Mouse (Mus musculus): ENCODE results near the gene Prrt4.

The Prrt4 gene

DNA sequence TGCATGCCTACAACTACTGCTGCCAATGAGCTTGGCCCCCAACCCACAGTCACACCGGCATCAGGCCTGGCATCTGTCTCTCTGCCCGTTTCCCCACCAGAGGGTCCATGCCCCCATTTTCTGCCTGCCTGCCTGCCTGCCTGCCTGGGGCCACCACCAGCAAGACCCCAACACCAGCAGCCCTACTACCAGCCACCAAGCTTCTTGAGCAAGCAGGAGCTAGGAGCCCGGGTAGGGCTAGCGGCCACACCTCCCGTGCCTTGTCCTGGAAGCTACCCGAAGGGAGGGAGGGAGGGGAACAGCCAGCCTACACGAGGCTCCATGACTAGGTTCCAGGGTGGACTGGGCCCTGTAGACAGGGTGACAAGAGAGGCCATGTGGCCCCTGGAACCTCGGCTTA is 22.6 kb upstream of the Prrt4 start:
- peaks cover 47% of the 10 kb centered on the region for H3K36me3 ChIP-seq (ENCODE audit: insufficient read depth, low read length)
- no peaks in the 10 kb centered on the region for H3K9me3 ChIP-seq (ENCODE audit: low read length)
- H3K27me3 ChIP-seq (ENCODE audit: insufficient read depth, low read length): peaks cover 31% of the 10 kb centered on the region
- no peak for TF ChIP-seq POU5F1 (IDR thresholded peaks at IDR 0.05; ENCODE audit: borderline replicate concordance, low read length)
- TF ChIP-seq NANOG (IDR thresholded peaks at IDR 0.05; ENCODE audit: borderline replicate concordance, low read length): no peak
- TF ChIP-seq CTCF (conservative IDR thresholded peaks at IDR 0.05; ENCODE audit: low read length): no peak
- no peak overlapping the region for H3K4me3 ChIP-seq (replicated peaks; ENCODE audit: low read length)
- H3K4me1 ChIP-seq (replicated peaks; ENCODE audit: low read depth, low read length): peaks cover 56% of the 10 kb centered on the region

DNA sequence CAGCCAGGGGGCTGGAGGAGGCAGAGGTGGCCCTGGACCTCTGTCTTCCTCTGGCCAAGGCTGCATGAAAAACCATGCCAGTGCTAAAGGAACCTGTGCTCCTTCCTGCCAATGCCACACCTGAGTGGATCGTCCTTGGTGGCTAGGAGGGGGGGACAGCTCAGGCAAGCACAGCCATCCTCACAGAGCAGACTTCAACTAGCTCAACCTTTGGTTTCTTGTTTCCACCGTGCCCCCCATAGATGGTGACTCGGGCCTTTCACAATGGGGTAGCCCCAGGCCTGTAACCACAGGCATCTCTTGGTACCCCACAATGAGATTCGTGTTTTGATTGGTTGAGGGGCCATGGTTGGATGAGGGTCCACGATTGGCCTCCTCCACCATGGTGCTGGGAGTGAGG is 22.0 kb upstream of the Prrt4 start:
- peaks cover 42% of the 10 kb centered on the region for H3K36me3 ChIP-seq (ENCODE audit: insufficient read depth, low read length)
- no peaks in the 10 kb centered on the region for H3K9me3 ChIP-seq (ENCODE audit: low read length)
- peaks cover 34% of the 10 kb centered on the region for H3K27me3 ChIP-seq (ENCODE audit: insufficient read depth, low read length)
- TF ChIP-seq NANOG (IDR thresholded peaks at IDR 0.05; ENCODE audit: borderline replicate concordance, low read length) (no peak), CTCF (conservative IDR thresholded peaks at IDR 0.05; ENCODE audit: low read length) (no peak), POU5F1 (IDR thresholded peaks at IDR 0.05; ENCODE audit: borderline replicate concordance, low read length) (no peak)
- no peak overlapping the region for H3K4me3 ChIP-seq (replicated peaks; ENCODE audit: low read length)
- H3K4me1 ChIP-seq (replicated peaks; ENCODE audit: low read depth, low read length): peaks cover 56% of the 10 kb centered on the region

DNA sequence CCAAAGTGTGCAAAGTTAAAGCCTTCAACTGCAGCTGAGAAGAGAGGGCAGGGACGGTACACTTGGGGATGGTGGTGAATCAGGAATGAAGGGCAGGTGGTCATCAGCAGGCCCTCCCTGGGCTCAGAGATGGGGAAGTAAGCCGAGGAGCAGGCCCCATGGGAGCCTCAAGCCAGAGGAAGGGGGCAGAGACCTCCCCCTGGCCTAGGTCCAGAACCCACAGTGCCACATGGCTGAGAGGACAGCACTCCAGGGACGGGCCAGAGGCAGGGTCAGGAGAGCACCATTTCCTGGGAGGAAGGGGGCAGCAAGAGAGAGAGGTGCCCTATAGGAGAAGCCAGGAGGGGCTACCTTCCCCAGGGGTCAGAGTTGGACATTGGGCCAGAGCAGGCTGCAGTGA is 21.1 kb upstream of the Prrt4 start:
- Histone ChIP-seq H3K9me3 (ENCODE audit: low read length) (no peaks in the 10 kb centered on the region), H3K36me3 (ENCODE audit: insufficient read depth, low read length) (peaks cover 35% of the 10 kb centered on the region), H3K27me3 (ENCODE audit: insufficient read depth, low read length) (peaks cover 41% of the 10 kb centered on the region), H3K4me1 (replicated peaks; ENCODE audit: low read depth, low read length) (peaks cover 52% of the 10 kb centered on the region), H3K4me3 (replicated peaks; ENCODE audit: low read length) (no peak overlapping the region)
- TF ChIP-seq POU5F1 (IDR thresholded peaks at IDR 0.05; ENCODE audit: borderline replicate concordance, low read length) (no peak), NANOG (IDR thresholded peaks at IDR 0.05; ENCODE audit: borderline replicate concordance, low read length) (no peak), CTCF (conservative IDR thresholded peaks at IDR 0.05; ENCODE audit: low read length) (no peak)

DNA sequence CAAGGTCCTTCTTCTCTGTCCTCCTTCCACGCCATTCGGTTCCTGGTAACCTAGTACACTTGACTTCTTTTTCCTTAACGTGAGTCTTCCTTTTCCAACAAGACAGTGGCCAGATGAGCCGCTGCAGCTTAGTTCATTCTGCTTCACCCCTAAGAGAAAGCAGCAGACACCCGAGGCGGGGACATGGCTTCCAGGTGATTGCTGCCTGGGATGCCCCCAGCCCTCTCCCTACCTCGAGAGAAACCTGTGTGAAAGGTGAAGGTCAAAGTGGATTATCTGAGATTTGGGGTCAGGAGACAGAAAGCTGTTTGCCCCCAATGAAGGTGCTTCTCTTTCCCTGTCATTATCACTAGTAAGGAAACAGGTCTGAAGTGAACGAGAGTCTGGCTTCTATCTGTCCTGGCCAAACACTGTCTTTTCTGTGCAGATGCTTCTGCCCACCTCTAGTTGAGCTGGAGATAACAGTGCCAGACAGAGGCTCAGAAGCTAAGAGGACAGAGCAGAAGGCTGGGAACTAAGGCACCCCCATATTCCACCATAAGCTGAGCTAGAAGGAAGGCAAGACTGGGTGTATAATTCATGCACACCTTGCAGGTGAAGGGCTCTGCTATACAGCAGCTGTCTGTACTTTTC is 20.0 kb upstream of the Prrt4 start:
- Histone ChIP-seq H3K4me1 (replicated peaks; ENCODE audit: low read depth, low read length) (peaks cover 45% of the 10 kb centered on the region), H3K36me3 (ENCODE audit: insufficient read depth, low read length) (peaks cover 31% of the 10 kb centered on the region), H3K4me3 (replicated peaks; ENCODE audit: low read length) (peak overlapping the region; percentile 68), H3K9me3 (ENCODE audit: low read length) (no peaks in the 10 kb centered on the region), H3K27me3 (ENCODE audit: insufficient read depth, low read length) (peaks cover 45% of the 10 kb centered on the region)
- no peak for TF ChIP-seq CTCF (conservative IDR thresholded peaks at IDR 0.05; ENCODE audit: low read length)
- no peak for TF ChIP-seq NANOG (IDR thresholded peaks at IDR 0.05; ENCODE audit: borderline replicate concordance, low read length)
- no peak for TF ChIP-seq POU5F1 (IDR thresholded peaks at IDR 0.05; ENCODE audit: borderline replicate concordance, low read length)

DNA sequence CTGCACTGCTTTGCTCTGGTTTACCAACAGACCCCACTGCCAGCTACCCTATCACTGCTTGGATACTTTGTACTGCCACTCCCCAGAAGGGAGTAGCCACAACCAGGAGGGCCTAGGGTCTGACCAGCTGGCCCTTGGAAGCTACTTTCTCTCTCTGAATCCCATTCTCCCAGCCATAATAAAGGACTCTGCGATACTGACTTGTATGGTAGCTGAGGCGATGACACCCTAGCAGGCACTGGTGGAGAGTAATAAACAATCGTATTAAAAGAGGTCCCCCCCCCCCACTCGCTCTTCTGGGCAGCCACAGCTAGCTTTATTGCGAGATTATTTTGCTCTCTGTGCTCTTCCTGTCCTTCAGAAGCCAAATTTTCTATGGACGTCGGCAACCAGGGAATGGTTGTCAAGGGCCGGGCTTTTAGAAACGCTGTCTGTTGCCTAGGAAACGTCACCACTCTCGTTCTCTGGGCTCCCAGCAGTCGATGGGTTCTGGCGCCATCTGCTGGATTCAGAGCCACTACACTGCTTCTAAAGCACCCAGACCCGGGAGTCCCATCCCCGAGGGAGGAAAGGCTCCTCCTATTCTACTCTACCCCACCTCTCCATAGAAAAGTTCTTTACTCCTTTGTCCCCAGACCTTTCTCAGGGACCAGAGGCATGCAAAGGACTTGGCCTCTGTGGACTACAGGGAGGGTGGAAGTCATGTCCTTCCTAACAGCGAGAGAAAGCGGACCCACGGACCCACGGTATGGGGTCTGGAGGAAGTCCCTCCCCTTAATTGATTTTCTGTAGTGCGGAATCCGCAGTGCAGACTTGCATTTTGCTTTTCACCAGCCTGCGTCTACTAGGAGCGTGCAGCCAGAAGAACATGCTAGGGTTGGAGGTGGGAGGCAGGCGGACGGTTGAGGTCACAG is 19.2 kb upstream of the Prrt4 start:
- Histone ChIP-seq H3K36me3 (ENCODE audit: insufficient read depth, low read length) (peaks cover 23% of the 10 kb centered on the region), H3K9me3 (ENCODE audit: low read length) (no peaks in the 10 kb centered on the region), H3K4me3 (replicated peaks; ENCODE audit: low read length) (peak overlapping the region; percentile 68), H3K27me3 (ENCODE audit: insufficient read depth, low read length) (peaks cover 45% of the 10 kb centered on the region), H3K4me1 (replicated peaks; ENCODE audit: low read depth, low read length) (peaks cover 45% of the 10 kb centered on the region)
- TF ChIP-seq CTCF (conservative IDR thresholded peaks at IDR 0.05; ENCODE audit: low read length) (peak; percentile 69), POU5F1 (IDR thresholded peaks at IDR 0.05; ENCODE audit: borderline replicate concordance, low read length) (no peak), NANOG (IDR thresholded peaks at IDR 0.05; ENCODE audit: borderline replicate concordance, low read length) (no peak)

DNA sequence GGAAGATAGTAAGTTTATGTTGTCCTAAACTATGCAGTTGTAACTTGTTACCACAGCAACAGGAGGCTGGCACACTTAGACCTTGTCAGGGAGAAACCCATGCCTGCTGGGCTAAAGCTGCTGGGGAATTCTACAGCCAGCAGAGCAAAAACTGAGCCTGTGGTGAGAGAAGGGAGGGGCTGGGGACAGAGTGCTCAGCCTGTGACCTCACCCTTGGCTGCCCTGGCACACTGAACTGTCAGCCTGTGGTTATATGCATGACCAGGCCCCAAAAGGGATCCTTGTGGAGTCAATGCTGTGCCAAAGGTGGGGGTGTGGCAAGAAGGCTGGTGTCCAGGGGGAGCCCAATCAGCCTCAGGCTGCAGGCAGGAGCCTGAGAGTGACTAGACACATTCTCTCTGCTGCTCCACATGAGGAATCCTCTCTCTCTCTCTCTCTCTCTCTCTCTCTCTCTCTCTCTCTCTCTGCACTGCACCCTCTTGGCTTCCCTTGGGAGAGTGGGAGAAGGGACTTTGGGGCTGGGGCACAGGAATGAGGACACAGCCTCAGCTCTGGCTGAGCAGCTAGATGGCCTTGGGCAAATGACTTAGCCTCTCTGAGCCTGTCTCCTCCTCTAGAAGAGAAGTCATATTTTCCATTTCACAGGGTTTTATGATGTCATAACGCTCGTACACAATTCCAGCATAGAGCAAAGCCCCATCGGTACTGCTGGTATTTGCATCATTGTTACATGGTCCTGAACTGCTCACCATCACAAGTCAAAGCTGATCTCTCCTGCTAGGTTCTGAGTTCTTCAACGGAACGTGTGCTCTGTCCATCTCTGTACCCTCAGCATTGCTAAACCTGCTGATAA is 16.7 kb upstream of the Prrt4 start:
- no peaks in the 10 kb centered on the region for H3K9me3 ChIP-seq (ENCODE audit: low read length)
- no peak overlapping the region for H3K4me3 ChIP-seq (replicated peaks; ENCODE audit: low read length)
- H3K4me1 ChIP-seq (replicated peaks; ENCODE audit: low read depth, low read length): peaks cover 34% of the 10 kb centered on the region
- H3K27me3 ChIP-seq (ENCODE audit: insufficient read depth, low read length): peaks cover 49% of the 10 kb centered on the region
- peaks cover 7% of the 10 kb centered on the region; the same call in 1 of the 2 replicates for H3K36me3 ChIP-seq (ENCODE audit: insufficient read depth, low read length)
- TF ChIP-seq CTCF (conservative IDR thresholded peaks at IDR 0.05; ENCODE audit: low read length): no peak
- no peak for TF ChIP-seq NANOG (IDR thresholded peaks at IDR 0.05; ENCODE audit: borderline replicate concordance, low read length)

DNA sequence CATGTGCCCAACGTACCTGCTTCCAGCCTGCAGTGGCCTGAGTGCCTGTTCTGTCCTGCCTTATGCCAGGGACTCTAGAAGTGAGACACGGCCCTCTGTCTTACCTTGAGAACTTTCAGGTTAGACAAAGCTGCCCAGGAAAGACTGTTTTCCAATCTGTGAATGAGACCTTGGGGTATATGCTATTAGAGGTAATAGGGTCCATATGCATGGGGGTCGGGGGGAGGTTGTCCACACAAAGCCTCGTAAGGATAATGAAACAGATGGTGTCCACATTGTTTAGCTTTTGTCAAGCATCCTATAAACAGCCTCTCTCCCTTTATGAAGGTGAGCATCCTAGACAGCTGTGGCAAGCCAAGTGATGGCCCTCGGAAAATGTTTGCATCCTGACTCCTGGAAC is 15.8 kb upstream of the Prrt4 start:
- H3K36me3 ChIP-seq (ENCODE audit: insufficient read depth, low read length): no peaks in the 10 kb centered on the region

More for the DNA sequence above, 15.8 kb upstream of the Prrt4 start:
- H3K9me3 ChIP-seq (ENCODE audit: low read length): no peaks in the 10 kb centered on the region
- no peak overlapping the region for H3K4me3 ChIP-seq (replicated peaks; ENCODE audit: low read length)
- no peak for TF ChIP-seq NANOG (IDR thresholded peaks at IDR 0.05; ENCODE audit: borderline replicate concordance, low read length)
- TF ChIP-seq POU5F1 (IDR thresholded peaks at IDR 0.05; ENCODE audit: borderline replicate concordance, low read length): no peak
- no peak for TF ChIP-seq CTCF (conservative IDR thresholded peaks at IDR 0.05; ENCODE audit: low read length)
- peaks cover 46% of the 10 kb centered on the region for H3K27me3 ChIP-seq (ENCODE audit: insufficient read depth, low read length)
- peaks cover 34% of the 10 kb centered on the region for H3K4me1 ChIP-seq (replicated peaks; ENCODE audit: low read depth, low read length)
